Mouse (Mus musculus) C2C12 (cell line): Measurements from ENCODE around the gene Tmem205. TPM values are rescaled to one million over a fixed set of nuclear protein-coding genes. Genes with fewer than 3 reads are reported as not detected.

Experiments
- H3K27me3 ChIP-seq: one replicate; pipeline ENCODE4 v1.6.1; 2011; ENCODE audit not compliant: control insufficient read depth, insufficient read depth, insufficient read length
- H3K36me3 ChIP-seq: one replicate; pipeline ENCODE4 v1.6.1; 2011; ENCODE audit not compliant: control insufficient read depth, insufficient read depth
- H3K4me3 ChIP-seq: one replicate; pipeline ENCODE4 v1.5.1; 2011; ENCODE audit warnings: mild to moderate bottlenecking, control low read depth; ENCODE audit not compliant: poor library complexity, insufficient read depth, severe bottlenecking
- H3K79me2 ChIP-seq: one replicate; pipeline ENCODE4 v1.6.1; 2011; ENCODE audit not compliant: control insufficient read depth, insufficient read depth
- H3K79me3 ChIP-seq: one replicate; pipeline ENCODE4 v1.6.1; 2011; ENCODE audit warnings: low read depth, control low read depth
- H3ac ChIP-seq: one replicate; pipeline ENCODE3; 2011; ENCODE audit warnings: low read depth; ENCODE audit not compliant: control insufficient read depth, insufficient read length
- CEBPB ChIP-seq: IDR thresholded peaks from one replicate; pipeline ENCODE4 v1.6.1; 2011; ENCODE audit warnings: low read depth, mild to moderate bottlenecking, control low read depth, moderate library complexity
- CTCF ChIP-seq: IDR thresholded peaks from one replicate; pipeline ENCODE4 v1.5.1; 2011; ENCODE audit not compliant: control insufficient read depth, insufficient read depth, insufficient read length
- FOSL1 ChIP-seq: IDR thresholded peaks from one replicate; pipeline ENCODE4 v1.8.0; 2011; ENCODE audit warnings: mild to moderate bottlenecking, low read length; ENCODE audit not compliant: poor library complexity, insufficient read depth, severe bottlenecking
- MAX ChIP-seq: IDR thresholded peaks from one replicate; pipeline ENCODE4 v1.6.1; 2011; ENCODE audit warnings: mild to moderate bottlenecking, control low read depth
- MYOD1 ChIP-seq: IDR thresholded peaks from one replicate; pipeline ENCODE4 v1.6.1; 2011; ENCODE audit warnings: low read depth; ENCODE audit not compliant: control insufficient read depth, insufficient read length
- MYOG ChIP-seq: IDR thresholded peaks from one replicate; pipeline ENCODE4 v1.6.1; 2011; ENCODE audit not compliant: control insufficient read depth, insufficient read length; ENCODE audit errors: extremely low read depth
- USF1 ChIP-seq: IDR thresholded peaks from one replicate; pipeline ENCODE4 v1.6.1; 2011; ENCODE audit warnings: low read depth, mild to moderate bottlenecking, control low read depth, moderate library complexity
- long read RNA-seq, 2 experiments: library from polyadenylated mRNA; unstranded; transcript quantifications; one replicate each; pipeline ENCODE4 v2.0.0; 2019 to 2020
- polyA plus RNA-seq: library from polyadenylated mRNA; unstranded; fragments of >200 nt; fragmentation: generic; extraction: Trizol; gene quantifications from one replicate; pipeline ENCODE4 v1.2.1, GENCODE M21; 2012; ENCODE audit warnings: missing spikeins

The Tmem205 gene
- 17.2 TPM for polyA plus RNA-seq
- long read RNA-seq, experiment 1, transcript Tmem205-201 (4 exons, 785 nt) = major isoform, 10 of 19 reads
- long read RNA-seq, experiment 1, partial matches to known transcripts = 2 of 19 reads
- long read RNA-seq, experiment 1, other reads (novel, unspliced or antisense) = 5 of 19 reads
- long read RNA-seq, experiment 2, partial matches to known transcripts = 1 of 3 reads
- long read RNA-seq, experiment 2, other reads (novel, unspliced or antisense) = 1 of 3 reads

DNA sequence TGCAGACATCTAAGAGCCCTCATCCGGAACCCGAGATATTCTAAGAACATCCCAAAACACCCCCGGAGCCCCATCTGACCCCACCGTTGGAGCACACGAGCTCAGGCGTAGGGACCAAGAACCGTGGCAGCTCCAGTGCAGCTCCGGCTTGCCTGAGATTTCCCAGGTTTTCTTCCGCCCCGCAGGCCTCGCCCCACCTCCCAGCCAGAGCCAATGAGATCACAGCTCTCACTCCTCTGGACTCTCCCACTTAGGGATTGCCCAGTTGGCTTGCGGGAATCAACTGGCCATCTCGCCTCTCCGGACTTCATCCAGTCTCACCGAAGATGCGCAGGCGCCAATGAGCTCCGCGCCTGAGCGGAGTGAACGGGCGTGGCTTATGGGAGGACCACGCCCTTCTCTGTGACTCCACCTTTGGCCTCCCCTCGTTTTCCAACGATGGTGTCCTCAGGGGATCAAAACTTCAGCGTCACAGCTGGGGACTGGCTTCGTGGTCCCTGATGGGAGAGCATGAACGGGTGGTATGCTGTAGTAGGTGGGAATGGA, at the start of gene Tmem205, which contains the start of gene Ccdc159:
TSS of gene Tmem205 (minus strand) at position 349 of the 546 bp plus-strand sequence.
TSS of gene Ccdc159 (plus strand) at position 264 of the 546 bp plus-strand sequence.
- H3K36me3 ChIP-seq = no peaks in the 10 kb centered on the region
- peaks cover 16% of the 10 kb centered on the region for H3K79me2 ChIP-seq
- H3ac ChIP-seq = peak within 1 kb of the TSS; percentile 53
- no peaks in the 10 kb centered on the region for H3K27me3 ChIP-seq
- H3K4me3 ChIP-seq = peak within 1 kb of the TSS; percentile 42
- TF ChIP-seq FOSL1 (no peak), CTCF (no peak), MYOD1 (no peak)
- peaks cover 2% of the 10 kb centered on the region for H3K79me3 ChIP-seq

- H3ac ChIP-seq = no peak overlapping the region
- no peak overlapping the region for H3K4me3 ChIP-seq
- H3K79me3 ChIP-seq = no peaks in the 10 kb centered on the region
- TF ChIP-seq MAX = no peak
- TF ChIP-seq CTCF = no peak
- no peak for TF ChIP-seq MYOD1
- no peak for TF ChIP-seq FOSL1
- TF ChIP-seq MYOG = no peak
- no peak for TF ChIP-seq CEBPB
- TF ChIP-seq USF1 = no peak
- no peaks in the 10 kb centered on the region for H3K79me2 ChIP-seq
- H3K27me3 ChIP-seq = no peaks in the 10 kb centered on the region
- no peaks in the 10 kb centered on the region for H3K36me3 ChIP-seq
These were observed 49.3 kb upstream of the Tmem205 start for GRCm38 (mm10) chr9:21976626-21977175.

DNA sequence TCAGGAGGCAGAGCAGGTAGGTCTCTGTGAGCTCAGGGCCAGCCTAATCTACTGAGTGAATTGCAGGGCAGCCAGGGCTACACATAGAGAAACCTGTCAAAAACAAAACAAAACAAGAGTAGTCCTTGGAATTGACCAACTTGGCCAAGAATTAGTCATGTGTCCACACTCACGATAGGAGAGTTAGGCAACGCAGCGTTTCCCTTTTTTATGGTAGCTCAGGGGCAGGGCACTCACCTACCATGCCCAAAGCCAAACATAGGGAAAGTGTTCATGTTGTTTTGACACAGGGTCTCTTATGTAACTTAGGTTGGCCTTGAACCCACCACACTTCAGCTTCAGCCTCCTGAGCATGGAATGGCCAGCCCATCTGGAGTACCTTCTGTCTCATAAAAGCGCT, 41.9 kb upstream of the Tmem205 start:
- Histone ChIP-seq H3ac (no peak overlapping the region), H3K79me3 (no peaks in the 10 kb centered on the region), H3K27me3 (no peaks in the 10 kb centered on the region), H3K36me3 (no peaks in the 10 kb centered on the region), H3K79me2 (no peaks in the 10 kb centered on the region), H3K4me3 (no peak overlapping the region)
- TF ChIP-seq CTCF (no peak), MYOD1 (no peak), MYOG (no peak), CEBPB (no peak), FOSL1 (no peak)

DNA sequence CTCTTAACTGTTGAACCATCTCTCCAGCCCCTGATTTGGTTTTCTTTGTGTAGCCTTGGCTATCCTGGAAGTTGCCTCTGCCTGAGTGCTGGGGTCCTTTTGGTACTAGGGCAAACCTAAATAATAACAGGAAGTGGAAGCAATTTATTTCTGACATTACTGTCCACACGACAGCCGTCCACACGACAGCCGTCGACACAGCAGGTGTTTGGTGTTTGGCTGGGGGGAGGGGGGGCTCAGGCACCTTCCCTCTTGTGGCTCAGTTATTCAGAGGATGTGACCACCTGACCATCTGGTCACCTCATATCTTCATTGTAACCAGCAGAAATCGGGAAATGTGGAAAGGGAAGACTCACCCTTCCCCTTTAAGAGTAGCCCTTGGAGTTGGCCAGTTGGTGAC, 41.5 kb upstream of the Tmem205 start:
- Histone ChIP-seq H3K36me3 (no peaks in the 10 kb centered on the region), H3ac (no peak overlapping the region), H3K79me2 (no peaks in the 10 kb centered on the region), H3K27me3 (no peaks in the 10 kb centered on the region), H3K79me3 (no peaks in the 10 kb centered on the region), H3K4me3 (no peak overlapping the region)
- TF ChIP-seq MYOG (no peak), MAX (no peak), MYOD1 (no peak), FOSL1 (no peak), CEBPB (no peak), CTCF (no peak), USF1 (no peak)

GRCm38 (mm10) chr9:21963417-21963816, 36.1 kb upstream of the Tmem205 start, which contains the start of gene Epor:
Gene Epor (minus strand): TSS chr9:21963506.
- TF ChIP-seq MYOG (no peak), USF1 (no peak), CEBPB (no peak), MYOD1 (no peak), FOSL1 (no peak), CTCF (no peak), MAX (no peak)
- no peaks in the 10 kb centered on the region for H3K27me3 ChIP-seq
- no peaks in the 10 kb centered on the region for H3K36me3 ChIP-seq
- H3K79me2 ChIP-seq = no peaks in the 10 kb centered on the region
- no peaks in the 10 kb centered on the region for H3K79me3 ChIP-seq
- peak within 1 kb of the TSS; percentile 46 for H3ac ChIP-seq
- H3K4me3 ChIP-seq = peak within 1 kb of the TSS; percentile 30
